Mouse (Mus musculus): ENCODE data around the gene Rims3. TPM values are rescaled to one million over a fixed set of nuclear protein-coding genes. Genes with fewer than 3 reads are reported as not detected.

The Rims3 gene
- total and polyA plus RNA-seq, 2 experiments from 2014 or later = 0.04 to 0.05 TPM

- no peak for ATAC-seq (ENCODE audit: insufficient read depth, low read depth)
- Histone ChIP-seq H3K27me3 (ENCODE audit: control insufficient read depth, insufficient read depth, low read length) (no peaks in the 10 kb centered on the region), H3K9me3 (replicated peaks; ENCODE audit: control insufficient read depth, low read length) (no peaks in the 10 kb centered on the region), H3K36me3 (replicated peaks; ENCODE audit: control insufficient read depth, insufficient read depth, low read length) (no peaks in the 10 kb centered on the region), H3K4me3 (ENCODE audit: low read depth, low read length) (no peak overlapping the region), H3K9ac (replicated peaks; ENCODE audit: low read depth, low read length) (no peak overlapping the region), H3K4me2 (ENCODE audit: low read depth, low read length) (no peak overlapping the region), H3K27ac (ENCODE audit: low read depth) (no peak overlapping the region), H3K4me1 (ENCODE audit: control insufficient read depth, insufficient read depth) (peaks cover 11% of the 10 kb centered on the region)
- TF ChIP-seq EP300 (IDR thresholded peaks at IDR 0.05; ENCODE audit: low read depth) = no peak
- TF ChIP-seq CTCF (IDR thresholded peaks at IDR 0.05; ENCODE audit: low read depth) = no peak
- no peak for DNase-seq (ENCODE audit: low spot score)
- WGBS = 83% methylated on average over 5 of the region's 5 CpGs
Measured at GRCm38 (mm10) chr4:120886811-120887210, 32.2 kb downstream of the Rims3 start.

DNA sequence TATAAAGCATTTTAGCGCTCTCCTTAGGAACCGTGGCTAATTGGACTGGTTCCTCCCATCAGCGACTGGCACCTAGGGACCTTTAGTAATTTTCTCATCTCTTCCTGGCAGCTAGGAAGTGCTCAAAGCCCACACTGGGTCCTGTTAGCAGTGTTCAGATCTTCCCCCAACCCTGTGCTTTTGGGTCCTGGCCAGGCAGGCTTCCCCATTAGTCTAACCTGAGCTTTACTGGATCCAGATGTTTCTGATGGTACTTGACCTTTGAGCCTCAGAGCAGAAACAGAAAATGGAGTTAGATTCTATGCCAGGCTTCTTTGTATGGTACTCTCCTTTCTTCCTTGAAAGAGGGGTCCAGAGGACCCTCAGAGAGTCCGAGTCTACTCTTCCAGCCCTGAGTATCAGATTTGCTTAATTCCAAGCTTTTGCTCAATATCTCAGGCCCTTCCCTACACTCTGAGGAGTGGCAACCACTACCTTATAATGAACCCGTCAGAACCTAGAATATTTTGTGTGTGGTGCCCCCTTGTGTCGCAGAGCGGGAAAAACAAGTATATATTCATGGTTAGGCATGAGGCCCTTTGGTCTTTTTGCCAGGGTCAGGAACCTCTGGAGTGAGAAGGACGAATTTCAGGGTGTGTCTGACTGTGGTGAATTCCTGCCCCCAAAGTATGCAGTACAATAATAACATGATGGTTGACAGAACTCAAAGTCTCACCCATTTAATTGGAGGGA is 32.9 kb downstream of the Rims3 start:
- no peak overlapping the region for H3K4me2 ChIP-seq (ENCODE audit: low read depth, low read length)
- no peak overlapping the region for H3K9ac ChIP-seq (replicated peaks; ENCODE audit: low read depth, low read length)
- DNase-seq (ENCODE audit: low spot score) (no peak), ATAC-seq (ENCODE audit: insufficient read depth, low read depth) (no peak)
- H3K4me1 ChIP-seq (ENCODE audit: control insufficient read depth, insufficient read depth) = peaks cover 11% of the 10 kb centered on the region
- H3K4me3 ChIP-seq (ENCODE audit: low read depth, low read length) = no peak overlapping the region
- WGBS = 27% methylated on average over 8 of the region's 8 CpGs
- TF ChIP-seq CTCF (IDR thresholded peaks at IDR 0.05; ENCODE audit: low read depth) = peak; percentile 62
- no peak for TF ChIP-seq EP300 (IDR thresholded peaks at IDR 0.05; ENCODE audit: low read depth)
- no peaks in the 10 kb centered on the region for H3K27me3 ChIP-seq (ENCODE audit: control insufficient read depth, insufficient read depth, low read length)
- H3K9me3 ChIP-seq (replicated peaks; ENCODE audit: control insufficient read depth, low read length) = no peaks in the 10 kb centered on the region
- no peaks in the 10 kb centered on the region for H3K36me3 ChIP-seq (replicated peaks; ENCODE audit: control insufficient read depth, insufficient read depth, low read length)
- no peak overlapping the region for H3K27ac ChIP-seq (ENCODE audit: low read depth)

DNA sequence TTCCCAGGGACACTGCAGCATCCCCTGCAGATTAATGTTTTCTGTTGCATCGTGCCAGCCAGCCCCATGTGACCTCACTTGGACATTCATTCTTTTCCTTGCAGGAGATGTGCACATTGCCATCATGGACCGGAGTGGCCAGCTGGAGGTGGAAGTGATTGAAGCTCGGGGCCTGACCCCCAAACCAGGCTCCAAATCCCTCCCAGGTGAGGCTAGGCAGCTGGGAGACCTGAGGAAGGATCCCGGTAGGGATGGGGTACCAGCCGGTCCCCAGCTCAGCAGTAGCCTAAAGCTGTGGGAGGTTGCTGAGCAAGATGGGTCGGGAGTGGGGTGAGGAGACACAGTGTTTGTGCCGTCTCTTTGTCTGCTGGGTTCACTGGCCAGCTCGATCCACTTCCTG is 34.3 kb downstream of the Rims3 start:
- 63% methylated on average over 8 of the region's 8 CpGs for WGBS
- no peaks in the 10 kb centered on the region for H3K36me3 ChIP-seq (replicated peaks; ENCODE audit: control insufficient read depth, insufficient read depth, low read length)
- H3K9ac ChIP-seq (replicated peaks; ENCODE audit: low read depth, low read length) = no peak overlapping the region
- H3K4me3 ChIP-seq (ENCODE audit: low read depth, low read length) = no peak overlapping the region
- ATAC-seq (ENCODE audit: insufficient read depth, low read depth) (no peak), DNase-seq (ENCODE audit: low spot score) (no peak)
- peaks cover 11% of the 10 kb centered on the region for H3K4me1 ChIP-seq (ENCODE audit: control insufficient read depth, insufficient read depth)
- no peaks in the 10 kb centered on the region for H3K9me3 ChIP-seq (replicated peaks; ENCODE audit: control insufficient read depth, low read length)
- no peaks in the 10 kb centered on the region for H3K27me3 ChIP-seq (ENCODE audit: control insufficient read depth, insufficient read depth, low read length)
- TF ChIP-seq CTCF (IDR thresholded peaks at IDR 0.05; ENCODE audit: low read depth) = no peak
- no peak for TF ChIP-seq EP300 (IDR thresholded peaks at IDR 0.05; ENCODE audit: low read depth)
- no peak overlapping the region for H3K4me2 ChIP-seq (ENCODE audit: low read depth, low read length)
- no peak overlapping the region for H3K27ac ChIP-seq (ENCODE audit: low read depth)

DNA sequence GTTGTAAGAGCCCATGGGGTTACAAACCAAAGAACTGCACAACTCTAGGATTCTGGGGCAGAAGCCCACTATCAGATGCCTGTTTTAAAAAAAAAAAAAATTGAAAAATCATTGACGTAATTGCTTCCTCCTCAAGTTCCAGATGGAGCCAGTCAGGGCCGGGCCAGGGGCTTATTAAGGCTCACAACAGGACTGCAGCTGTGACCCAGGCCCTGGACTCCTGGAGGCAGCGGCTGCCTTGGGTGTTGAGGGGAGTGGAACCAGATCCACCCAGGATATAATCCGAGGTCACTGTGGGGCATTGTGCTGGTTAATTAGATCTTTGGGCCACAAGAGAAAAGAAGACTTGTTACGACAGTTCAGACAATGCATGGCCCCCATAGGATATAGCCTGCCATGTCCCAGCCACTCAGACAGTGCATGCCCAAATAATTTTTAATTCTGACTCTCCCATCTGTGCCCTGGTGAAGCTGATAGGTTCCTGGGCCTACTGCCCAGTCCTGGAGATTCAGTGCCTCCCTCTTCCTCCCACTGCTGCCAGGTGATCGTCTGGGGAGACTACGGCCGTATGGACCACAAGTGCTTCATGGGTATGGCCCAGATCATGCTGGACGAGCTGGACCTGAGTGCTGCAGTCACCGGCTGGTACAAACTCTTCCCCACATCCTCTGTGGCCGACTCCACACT is 36.3 kb downstream of the Rims3 start:
- H3K27ac ChIP-seq (ENCODE audit: low read depth) = no peak overlapping the region
- no peaks in the 10 kb centered on the region for H3K9me3 ChIP-seq (replicated peaks; ENCODE audit: control insufficient read depth, low read length)
- WGBS = 65% methylated on average over 11 of the region's 11 CpGs
- DNase-seq (ENCODE audit: low spot score) (no peak), ATAC-seq (ENCODE audit: insufficient read depth, low read depth) (no peak)
- H3K27me3 ChIP-seq (ENCODE audit: control insufficient read depth, insufficient read depth, low read length) = no peaks in the 10 kb centered on the region
- no peak overlapping the region for H3K4me2 ChIP-seq (ENCODE audit: low read depth, low read length)
- H3K4me1 ChIP-seq (ENCODE audit: control insufficient read depth, insufficient read depth) = peaks cover 2% of the 10 kb centered on the region; the same call in 1 of the 2 replicates
- no peak for TF ChIP-seq CTCF (IDR thresholded peaks at IDR 0.05; ENCODE audit: low read depth)
- TF ChIP-seq EP300 (IDR thresholded peaks at IDR 0.05; ENCODE audit: low read depth) = no peak
- H3K9ac ChIP-seq (replicated peaks; ENCODE audit: low read depth, low read length) = no peak overlapping the region
- no peaks in the 10 kb centered on the region for H3K36me3 ChIP-seq (replicated peaks; ENCODE audit: control insufficient read depth, insufficient read depth, low read length)
- no peak overlapping the region for H3K4me3 ChIP-seq (ENCODE audit: low read depth, low read length)

DNA sequence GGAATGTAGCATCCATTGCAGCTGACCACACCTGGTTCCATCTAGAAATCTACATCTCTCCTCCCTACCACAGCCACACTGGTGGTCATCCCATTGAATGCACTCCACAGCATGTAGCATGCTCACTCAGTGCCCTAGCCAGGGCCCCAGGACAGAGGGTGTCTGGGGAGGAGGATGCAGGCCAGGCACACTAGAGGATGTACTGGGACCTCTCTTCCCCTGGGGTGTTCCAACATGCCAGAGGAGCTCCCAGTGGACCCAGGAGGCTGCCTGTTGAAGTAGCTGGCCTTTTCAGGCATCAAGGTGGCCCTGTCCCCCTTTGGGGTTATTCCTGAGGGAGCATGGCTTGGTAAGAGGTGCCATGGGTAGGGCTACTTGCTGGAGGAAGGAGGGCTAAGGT is 37.3 kb downstream of the Rims3 start:
- Histone ChIP-seq H3K9ac (replicated peaks; ENCODE audit: low read depth, low read length) (no peak overlapping the region), H3K9me3 (replicated peaks; ENCODE audit: control insufficient read depth, low read length) (no peaks in the 10 kb centered on the region), H3K27me3 (ENCODE audit: control insufficient read depth, insufficient read depth, low read length) (no peaks in the 10 kb centered on the region), H3K4me2 (ENCODE audit: low read depth, low read length) (no peak overlapping the region), H3K27ac (ENCODE audit: low read depth) (no peak overlapping the region), H3K36me3 (replicated peaks; ENCODE audit: control insufficient read depth, insufficient read depth, low read length) (no peaks in the 10 kb centered on the region), H3K4me3 (ENCODE audit: low read depth, low read length) (no peak overlapping the region), H3K4me1 (ENCODE audit: control insufficient read depth, insufficient read depth) (no peaks in the 10 kb centered on the region)
- ATAC-seq (ENCODE audit: insufficient read depth, low read depth) (no peak), DNase-seq (ENCODE audit: low spot score) (no peak)
- TF ChIP-seq CTCF (IDR thresholded peaks at IDR 0.05; ENCODE audit: low read depth) (no peak), EP300 (IDR thresholded peaks at IDR 0.05; ENCODE audit: low read depth) (no peak)

Data from heart, postnatal 0 days (tissue).